Mouse (Mus musculus): ENCODE data around the gene Sipa1l2.

Gene Sipa1l2

GRCm38 (mm10) chr8:125395032-125395431 is 174.6 kb downstream of the Sipa1l2 start:
- DNase-seq (ENCODE audit: low spot score): no peak

- no peak for DNase-seq (ENCODE audit: low spot score)
These were observed 177.9 kb downstream of the Sipa1l2 start for GRCm38 (mm10) chr8:125391685-125392084.

GRCm38 (mm10) chr8:125391271-125391670 is 178.3 kb downstream of the Sipa1l2 start:
- DNase-seq (ENCODE audit: low spot score): no peak

- no peak for DNase-seq (ENCODE audit: low spot score)
These were observed 179.1 kb downstream of the Sipa1l2 start for GRCm38 (mm10) chr8:125390506-125390895.

DNA sequence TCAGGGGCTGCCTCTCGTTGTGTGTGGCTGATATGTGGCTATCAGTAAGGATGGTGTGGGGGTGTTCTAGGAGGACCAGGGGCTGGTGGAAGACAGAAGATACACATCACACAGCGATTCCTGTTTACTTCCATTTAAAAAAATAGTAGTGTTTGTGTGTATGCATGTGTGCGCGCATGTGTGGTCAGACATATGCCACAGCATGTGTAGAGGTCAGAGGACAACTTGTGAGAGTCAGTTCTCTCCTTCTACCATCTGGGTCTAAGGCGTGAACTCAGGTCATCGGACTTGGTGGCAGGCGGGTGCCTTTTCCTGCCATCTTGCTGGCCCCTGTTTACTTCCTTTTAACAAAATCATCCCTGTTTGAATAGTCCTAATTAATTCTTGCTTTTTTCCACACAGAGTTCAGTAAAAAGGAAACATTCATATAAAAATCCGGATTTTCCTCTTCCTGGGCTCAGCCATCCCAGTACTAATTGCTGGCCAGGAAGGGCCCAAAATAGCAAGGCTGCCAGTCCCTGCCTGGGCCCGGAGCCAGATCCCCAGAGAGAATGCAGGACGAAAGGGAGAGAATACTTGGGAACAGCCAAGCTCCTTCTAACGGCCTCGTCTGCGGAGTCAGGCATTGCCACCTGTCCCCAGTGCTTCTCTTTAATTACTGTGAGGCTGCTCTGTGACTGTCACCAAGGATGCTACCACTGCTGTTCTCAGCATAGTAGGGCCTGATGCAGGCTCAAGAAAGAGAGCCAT is 179.7 kb downstream of the Sipa1l2 start:
- peak; percentile 67 for DNase-seq (ENCODE audit: low spot score)

GRCm38 (mm10) chr8:125389280-125389679 is 180.3 kb downstream of the Sipa1l2 start:
- DNase-seq (ENCODE audit: low spot score): no peak

DNA sequence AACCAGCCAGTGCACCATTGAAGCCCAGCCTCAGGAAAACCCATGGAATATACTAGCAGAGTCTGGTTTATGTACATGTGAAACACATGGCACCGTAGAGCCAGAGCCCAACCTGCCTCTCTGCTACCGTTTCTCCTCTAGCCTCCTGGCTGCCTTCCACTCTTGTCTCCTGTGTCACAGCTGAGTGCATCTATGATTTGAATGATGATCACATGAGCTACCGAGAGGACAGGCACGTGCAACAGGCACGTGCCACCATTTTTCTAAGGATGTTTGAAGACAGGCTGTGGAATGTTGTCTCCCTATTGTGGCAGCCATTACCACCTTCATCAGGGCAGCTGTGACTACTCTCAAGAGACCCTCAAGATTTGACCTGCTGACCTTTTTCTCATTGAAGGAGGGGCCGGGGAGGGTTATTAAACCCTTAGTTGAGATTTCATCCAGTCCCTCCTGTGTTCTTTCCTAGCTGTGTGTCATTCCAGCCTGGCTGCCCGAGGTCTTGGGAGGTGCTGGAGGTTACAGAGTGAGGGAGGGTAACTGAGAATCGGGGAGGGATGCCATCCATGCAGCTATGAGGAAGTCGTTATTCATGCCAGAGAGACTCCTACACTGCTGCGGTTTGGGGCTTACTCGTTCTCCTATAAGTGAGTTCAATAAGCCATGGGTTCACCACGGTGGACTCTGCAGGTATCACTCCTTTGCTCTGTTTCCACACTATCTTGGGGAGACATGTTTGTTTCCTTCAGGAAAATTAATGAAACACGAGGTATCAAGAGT is 181.0 kb downstream of the Sipa1l2 start:
- no peak for DNase-seq (ENCODE audit: low spot score)

GRCm38 (mm10) chr8:125385519-125386150 is 184.0 kb downstream of the Sipa1l2 start:
- peak; percentile 69 for DNase-seq (ENCODE audit: low spot score)

GRCm38 (mm10) chr8:125384551-125385183 is 184.9 kb downstream of the Sipa1l2 start:
- no peak for DNase-seq (ENCODE audit: low spot score)

DNA sequence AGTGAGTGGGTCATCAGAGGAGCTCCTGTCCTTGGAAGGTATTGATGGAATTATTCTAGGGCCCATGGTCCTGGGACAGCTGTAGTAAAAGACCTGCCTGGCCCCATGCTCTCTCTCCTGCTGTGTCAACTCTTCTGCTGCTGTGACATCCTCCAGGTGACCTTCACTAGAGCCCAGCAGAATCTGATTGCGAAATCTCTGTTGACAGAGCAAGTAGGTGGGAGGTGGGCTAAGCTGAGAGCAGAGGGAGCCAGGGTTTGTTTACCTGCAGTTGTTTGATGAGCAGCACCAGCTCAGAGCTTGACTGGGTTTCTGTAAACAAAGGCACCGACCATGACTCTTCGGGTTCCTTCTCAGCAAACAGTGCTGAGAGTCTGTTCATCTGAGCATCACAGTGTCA is 187.9 kb downstream of the Sipa1l2 start:
- DNase-seq (ENCODE audit: low spot score): no peak

DNA sequence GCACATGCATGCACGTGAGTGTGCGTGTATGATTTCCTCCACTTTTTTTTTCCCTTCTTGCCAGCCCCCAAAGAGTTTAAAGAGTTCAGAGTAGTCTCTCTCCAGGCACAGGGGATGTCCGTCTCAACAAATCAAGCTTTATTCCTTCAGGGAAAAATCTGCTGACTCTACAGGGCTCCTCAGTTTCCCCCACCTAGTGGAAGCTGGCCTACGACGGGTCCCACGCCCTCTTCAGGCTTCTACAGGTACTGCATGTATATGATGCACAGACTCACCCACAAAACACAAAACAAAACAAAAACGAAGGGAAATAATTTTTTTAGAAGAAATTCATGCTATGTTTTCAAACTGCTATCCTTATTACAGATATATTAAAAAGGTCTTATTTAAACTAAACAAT is 189.7 kb downstream of the Sipa1l2 start:
- no peak for DNase-seq (ENCODE audit: low spot score)

DNA sequence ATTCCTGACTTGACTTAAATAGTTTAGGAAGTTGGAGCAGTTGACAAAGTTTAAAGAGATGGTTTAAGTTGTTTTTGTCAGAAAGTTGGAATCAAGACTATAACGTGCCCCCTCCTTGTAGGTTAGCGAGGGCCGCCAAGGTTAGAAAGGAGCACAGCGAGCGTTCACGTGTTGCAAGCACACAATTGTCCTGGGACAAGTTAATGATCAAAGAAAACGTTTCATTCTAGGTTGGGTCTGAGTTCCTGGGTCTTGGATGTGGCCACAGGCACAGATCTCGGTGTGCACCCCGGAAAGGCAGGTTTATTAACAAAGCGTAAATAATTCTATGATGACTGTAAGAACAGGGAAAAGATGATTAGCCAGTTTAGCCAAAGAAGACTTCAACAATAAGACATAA is 190.5 kb downstream of the Sipa1l2 start:
- DNase-seq (ENCODE audit: low spot score): no peak

DNA sequence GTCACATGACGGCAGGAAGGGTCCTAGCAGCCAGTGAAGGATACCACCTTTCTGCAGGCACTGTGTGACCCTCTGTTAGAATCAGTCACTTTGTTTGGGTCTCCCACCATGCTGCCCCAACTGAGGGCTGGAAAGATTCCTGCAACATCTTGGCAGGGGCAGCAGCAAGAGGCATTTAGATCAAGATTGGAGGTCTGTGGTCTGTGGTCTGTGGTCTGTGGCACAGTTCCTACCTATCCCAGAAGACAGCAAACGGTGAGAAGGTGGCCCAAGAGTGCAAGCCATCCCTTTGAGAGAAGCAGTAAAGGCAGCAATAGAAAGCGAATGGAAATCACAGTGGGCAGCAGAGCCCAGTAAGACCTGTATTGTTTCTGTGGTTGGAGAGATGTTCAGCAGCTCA is 191.9 kb downstream of the Sipa1l2 start:
- DNase-seq (ENCODE audit: low spot score): no peak

GRCm38 (mm10) chr8:125376448-125376845 is 193.2 kb downstream of the Sipa1l2 start:
- DNase-seq (ENCODE audit: low spot score): no peak

DNA sequence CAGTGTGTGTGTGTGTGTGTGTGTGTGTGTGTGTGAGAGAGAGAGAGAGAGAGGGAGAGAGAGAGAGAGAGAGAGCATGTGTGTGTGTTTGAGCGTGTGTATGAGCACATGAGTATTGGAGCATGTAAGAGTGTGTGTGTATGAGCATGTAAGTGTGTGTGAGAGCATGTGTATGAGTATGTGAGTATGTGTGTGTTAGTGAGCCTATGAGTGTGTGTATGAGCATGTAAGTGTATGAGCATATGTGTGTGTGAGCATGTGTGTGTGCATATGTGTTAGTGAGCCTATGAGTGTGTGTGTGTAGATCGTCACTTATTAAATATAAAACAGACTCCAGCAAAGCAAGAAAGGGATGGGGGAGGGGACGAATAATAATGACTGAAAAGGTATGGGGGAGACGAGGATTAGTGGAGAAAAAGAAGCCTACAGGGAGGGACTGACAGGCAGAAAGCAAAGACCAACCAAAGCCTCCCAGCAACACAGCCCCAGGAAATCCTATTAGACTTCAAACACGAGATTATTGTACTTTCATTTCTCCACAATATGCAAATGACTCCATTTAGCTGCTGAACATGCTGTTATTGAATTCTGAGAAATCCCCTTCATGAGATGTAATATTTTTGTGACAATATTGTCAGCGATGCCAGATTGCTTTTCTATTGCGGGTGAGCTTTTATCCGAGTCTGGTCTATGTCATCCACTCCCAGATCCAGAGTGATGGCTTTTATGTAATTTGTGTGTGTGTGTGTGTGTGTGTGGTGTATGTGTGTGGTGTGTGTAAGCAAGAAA is 193.8 kb downstream of the Sipa1l2 start:
- no peak for DNase-seq (ENCODE audit: low spot score)

GRCm38 (mm10) chr8:125372596-125372995 is 197.0 kb downstream of the Sipa1l2 start:
- no peak for DNase-seq (ENCODE audit: low spot score)

- DNase-seq (ENCODE audit: low spot score): peak; percentile 49
These were observed 199.9 kb downstream of the Sipa1l2 start for GRCm38 (mm10) chr8:125369491-125370236.

GRCm38 (mm10) chr8:125368341-125369035 is 201.1 kb downstream of the Sipa1l2 start:
- no peak for DNase-seq (ENCODE audit: low spot score)
